Mouse (Mus musculus): ENCODE data around the gene Smarcb1. TPM values are rescaled to one million over a fixed set of nuclear protein-coding genes. Genes with fewer than 3 reads are reported as not detected.

Gene Smarcb1
- polyA plus RNA-seq, 1 experiment from 2014 or later: 245 TPM

DNA sequence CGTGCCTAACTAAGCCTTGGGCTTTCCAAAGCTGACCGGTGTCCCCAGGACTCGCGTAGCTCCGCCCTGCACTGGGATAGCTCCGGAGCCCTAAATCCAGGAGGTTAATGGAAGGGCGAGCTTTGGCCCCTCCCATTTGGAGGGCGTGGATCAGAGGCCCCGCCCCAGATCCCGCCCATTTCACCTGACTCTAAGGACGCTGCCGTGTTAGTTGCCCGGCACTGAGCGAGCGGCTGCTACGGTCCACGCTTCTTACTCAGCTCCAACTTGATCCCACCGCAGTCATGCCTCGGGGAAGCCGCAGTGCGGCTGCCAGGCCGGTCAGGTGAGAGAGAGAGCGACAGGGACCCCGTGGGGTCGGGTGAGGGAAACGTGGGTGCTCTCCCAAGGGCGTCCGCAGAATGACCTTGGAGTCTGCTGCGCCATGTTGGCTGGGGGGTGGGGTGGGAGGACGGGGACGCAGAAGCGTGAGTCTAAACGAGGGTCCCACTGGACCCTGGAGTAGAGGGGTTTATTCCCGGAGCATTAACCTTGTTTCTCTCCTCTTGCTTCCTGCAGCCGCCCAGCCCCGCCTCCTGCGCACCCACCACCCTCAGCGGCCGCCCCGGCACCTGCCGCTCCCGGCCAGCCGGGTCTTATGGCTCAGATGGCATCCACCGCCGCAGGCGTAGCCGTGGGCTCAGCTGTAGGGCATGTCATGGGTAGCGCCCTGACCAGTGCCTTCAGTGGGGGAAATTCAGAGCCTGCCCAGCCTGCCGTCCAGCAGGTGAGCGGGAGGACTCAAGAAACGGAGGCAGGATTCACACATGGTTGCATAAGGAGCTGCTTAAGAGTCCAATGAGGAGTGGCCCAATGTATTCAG, 14.5 kb upstream of the Smarcb1 start, which contains the start of gene Mmp11:
Gene Mmp11 (minus strand): TSS at position 817 of the 862 bp plus-strand sequence.
- peak within 1 kb of the TSS; percentile 57; the same call in 1 of the 2 replicates for H3K27ac ChIP-seq (ENCODE audit: low read depth, low read length)
- H3K27me3 ChIP-seq (ENCODE audit: control insufficient read depth, insufficient read depth, low read length): peaks cover 3% of the 10 kb centered on the region; the same call in 1 of the 2 replicates
- no peaks in the 10 kb centered on the region for H3K9me3 ChIP-seq (ENCODE audit: control insufficient read depth, low read length)
- H3K4me2 ChIP-seq (ENCODE audit: low read depth, low read length): peak within 1 kb of the TSS; percentile 95
- H3K4me1 ChIP-seq (ENCODE audit: control insufficient read depth, insufficient read depth, low read length): peaks cover 19% of the 10 kb centered on the region
- WGBS: 1% methylated on average over 51 of the region's 51 CpGs
- peak; percentile 69 for ATAC-seq (ENCODE audit: low read depth)
- peak within 1 kb of the TSS; percentile 54 for H3K4me3 ChIP-seq (ENCODE audit: low read depth, low read length)
- H3K9ac ChIP-seq (replicated peaks; ENCODE audit: low read depth, low read length): peak within 1 kb of the TSS; percentile 56
- no peaks in the 10 kb centered on the region for H3K36me3 ChIP-seq (ENCODE audit: control insufficient read depth, insufficient read depth, low read length)

- Histone ChIP-seq H3K4me2 (ENCODE audit: low read depth, low read length) (peak overlapping the region; percentile 95), H3K27ac (ENCODE audit: low read depth, low read length) (no peak overlapping the region), H3K4me3 (ENCODE audit: low read depth, low read length) (no peak overlapping the region), H3K4me1 (ENCODE audit: control insufficient read depth, insufficient read depth, low read length) (peaks cover 19% of the 10 kb centered on the region), H3K27me3 (ENCODE audit: control insufficient read depth, insufficient read depth, low read length) (peaks cover 3% of the 10 kb centered on the region; the same call in 1 of the 2 replicates), H3K9me3 (ENCODE audit: control insufficient read depth, low read length) (no peaks in the 10 kb centered on the region), H3K9ac (replicated peaks; ENCODE audit: low read depth, low read length) (no peak overlapping the region), H3K36me3 (ENCODE audit: control insufficient read depth, insufficient read depth, low read length) (no peaks in the 10 kb centered on the region)
- 89% methylated on average over 1 of the region's 1 CpGs for WGBS
- ATAC-seq (ENCODE audit: low read depth): no peak
Measured at GRCm38 (mm10) chr10:75934991-75935390, 13.6 kb upstream of the Smarcb1 start.

- 25% methylated on average over 6 of the region's 6 CpGs for WGBS
- H3K9ac ChIP-seq (replicated peaks; ENCODE audit: low read depth, low read length): peak within 1 kb of the TSS; percentile 75
- H3K4me3 ChIP-seq (ENCODE audit: low read depth, low read length): peak within 1 kb of the TSS; percentile 48
- H3K4me1 ChIP-seq (ENCODE audit: control insufficient read depth, insufficient read depth, low read length): peaks cover 19% of the 10 kb centered on the region
- H3K27ac ChIP-seq (ENCODE audit: low read depth, low read length): 0 out of 2 replicates have a peak within 1 kb of the TSS, but pooled peaks have one; percentile 39
- H3K9me3 ChIP-seq (ENCODE audit: control insufficient read depth, low read length): no peaks in the 10 kb centered on the region
- no peak for ATAC-seq (ENCODE audit: low read depth)
- H3K36me3 ChIP-seq (ENCODE audit: control insufficient read depth, insufficient read depth, low read length): no peaks in the 10 kb centered on the region
- H3K27me3 ChIP-seq (ENCODE audit: control insufficient read depth, insufficient read depth, low read length): peaks cover 3% of the 10 kb centered on the region; the same call in 1 of the 2 replicates
- H3K4me2 ChIP-seq (ENCODE audit: low read depth, low read length): peak within 1 kb of the TSS; percentile 95
Measured at GRCm38 (mm10) chr10:75932891-75933290, 11.5 kb upstream of the Smarcb1 start, which contains the start of gene Chchd10. Gene Chchd10, plus strand, starts transcription at chr10:75933130.

- Histone ChIP-seq H3K4me1 (ENCODE audit: control insufficient read depth, insufficient read depth, low read length) (peaks cover 19% of the 10 kb centered on the region), H3K27ac (ENCODE audit: low read depth, low read length) (0 out of 2 replicates have a peak overlapping the region, but pooled peaks have one; percentile 39), H3K27me3 (ENCODE audit: control insufficient read depth, insufficient read depth, low read length) (peaks cover 3% of the 10 kb centered on the region; the same call in 1 of the 2 replicates), H3K9ac (replicated peaks; ENCODE audit: low read depth, low read length) (peak overlapping the region; percentile 75), H3K9me3 (ENCODE audit: control insufficient read depth, low read length) (no peaks in the 10 kb centered on the region), H3K36me3 (ENCODE audit: control insufficient read depth, insufficient read depth, low read length) (no peaks in the 10 kb centered on the region), H3K4me3 (ENCODE audit: low read depth, low read length) (peak overlapping the region; percentile 48), H3K4me2 (ENCODE audit: low read depth, low read length) (peak overlapping the region; percentile 95)
- ATAC-seq (ENCODE audit: low read depth): peak; percentile 36; the same call in 1 of the 2 replicates
- WGBS: under 1% methylated on average over 38 of the region's 44 CpGs
Measured at GRCm38 (mm10) chr10:75932081-75932678, 10.8 kb upstream of the Smarcb1 start.

- ATAC-seq (ENCODE audit: low read depth): no peak
- Histone ChIP-seq H3K9ac (replicated peaks; ENCODE audit: low read depth, low read length) (peak overlapping the region; percentile 75), H3K27ac (ENCODE audit: low read depth, low read length) (no peak overlapping the region), H3K4me2 (ENCODE audit: low read depth, low read length) (peak overlapping the region; percentile 95), H3K27me3 (ENCODE audit: control insufficient read depth, insufficient read depth, low read length) (peaks cover 3% of the 10 kb centered on the region; the same call in 1 of the 2 replicates), H3K4me1 (ENCODE audit: control insufficient read depth, insufficient read depth, low read length) (peaks cover 19% of the 10 kb centered on the region), H3K4me3 (ENCODE audit: low read depth, low read length) (peak overlapping the region; percentile 48; the same call in 1 of the 2 replicates), H3K36me3 (ENCODE audit: control insufficient read depth, insufficient read depth, low read length) (no peaks in the 10 kb centered on the region), H3K9me3 (ENCODE audit: control insufficient read depth, low read length) (no peaks in the 10 kb centered on the region)
- 22% methylated on average over 7 of the region's 7 CpGs for WGBS
Measured at GRCm38 (mm10) chr10:75931311-75931710, 9.9 kb upstream of the Smarcb1 start.

DNA sequence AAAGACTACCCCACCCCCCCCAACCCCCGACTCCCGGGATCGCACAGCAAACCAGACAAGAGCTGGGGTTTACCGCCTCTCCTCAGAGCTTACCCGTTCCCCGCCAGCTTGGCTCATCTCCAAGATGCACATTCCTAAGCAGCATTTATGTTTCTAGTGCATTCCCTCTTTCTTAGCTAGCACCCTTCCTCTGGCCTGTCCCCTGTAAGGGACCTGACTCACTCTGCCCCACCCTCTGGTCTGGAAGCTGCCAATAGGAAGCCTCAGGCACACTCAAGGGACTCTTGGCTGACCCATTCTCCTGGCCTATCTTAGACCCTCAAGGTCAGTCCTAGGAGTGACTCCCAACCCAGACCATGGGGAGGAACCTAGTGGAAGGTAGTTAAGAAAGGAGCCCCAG, 8.9 kb upstream of the Smarcb1 start:
- no peak for ATAC-seq (ENCODE audit: low read depth)
- H3K4me3 ChIP-seq (ENCODE audit: low read depth, low read length): no peak overlapping the region
- no peaks in the 10 kb centered on the region for H3K9me3 ChIP-seq (ENCODE audit: control insufficient read depth, low read length)
- 32% methylated on average over 6 of the region's 6 CpGs for WGBS
- H3K4me1 ChIP-seq (ENCODE audit: control insufficient read depth, insufficient read depth, low read length): peaks cover 19% of the 10 kb centered on the region
- H3K36me3 ChIP-seq (ENCODE audit: control insufficient read depth, insufficient read depth, low read length): no peaks in the 10 kb centered on the region; the same call in 1 of the 2 replicates
- H3K27me3 ChIP-seq (ENCODE audit: control insufficient read depth, insufficient read depth, low read length): peaks cover 3% of the 10 kb centered on the region; the same call in 1 of the 2 replicates
- H3K4me2 ChIP-seq (ENCODE audit: low read depth, low read length): peak overlapping the region; percentile 95
- H3K9ac ChIP-seq (replicated peaks; ENCODE audit: low read depth, low read length): no peak overlapping the region
- H3K27ac ChIP-seq (ENCODE audit: low read depth, low read length): no peak overlapping the region

DNA sequence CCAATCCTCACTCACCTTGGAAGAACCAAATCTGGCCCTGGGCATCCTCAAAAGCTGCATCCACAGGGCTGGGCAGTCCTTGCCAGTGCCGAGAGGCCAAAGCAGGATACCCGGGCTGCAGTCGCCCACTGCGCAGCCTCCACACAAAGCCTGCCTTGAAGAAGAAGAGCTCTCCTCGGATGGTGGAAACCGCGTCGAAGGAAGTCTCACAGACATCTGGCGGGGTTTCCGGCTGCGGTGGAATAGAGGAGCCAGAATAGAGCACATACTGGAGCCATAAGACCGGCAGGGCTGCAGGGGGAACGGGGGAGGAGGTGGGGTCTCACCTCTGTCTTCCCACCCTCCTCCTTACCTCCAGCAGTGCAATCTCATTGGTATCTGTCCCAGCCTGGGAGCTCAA, 5.0 kb upstream of the Smarcb1 start:
- Histone ChIP-seq H3K27me3 (ENCODE audit: control insufficient read depth, insufficient read depth, low read length) (peaks cover under 1% of the 10 kb centered on the region; the same call in 1 of the 2 replicates), H3K9ac (replicated peaks; ENCODE audit: low read depth, low read length) (peak overlapping the region; percentile 11; the same call in 1 of the 2 replicates), H3K36me3 (ENCODE audit: control insufficient read depth, insufficient read depth, low read length) (no peaks in the 10 kb centered on the region; the same call in 1 of the 2 replicates), H3K4me1 (ENCODE audit: control insufficient read depth, insufficient read depth, low read length) (peaks cover 10% of the 10 kb centered on the region; the same call in 1 of the 2 replicates), H3K4me2 (ENCODE audit: low read depth, low read length) (no peak overlapping the region), H3K27ac (ENCODE audit: low read depth, low read length) (no peak overlapping the region), H3K4me3 (ENCODE audit: low read depth, low read length) (no peak overlapping the region), H3K9me3 (ENCODE audit: control insufficient read depth, low read length) (no peaks in the 10 kb centered on the region)
- 84% methylated on average over 12 of the region's 13 CpGs for WGBS
- no peak for ATAC-seq (ENCODE audit: low read depth)

DNA sequence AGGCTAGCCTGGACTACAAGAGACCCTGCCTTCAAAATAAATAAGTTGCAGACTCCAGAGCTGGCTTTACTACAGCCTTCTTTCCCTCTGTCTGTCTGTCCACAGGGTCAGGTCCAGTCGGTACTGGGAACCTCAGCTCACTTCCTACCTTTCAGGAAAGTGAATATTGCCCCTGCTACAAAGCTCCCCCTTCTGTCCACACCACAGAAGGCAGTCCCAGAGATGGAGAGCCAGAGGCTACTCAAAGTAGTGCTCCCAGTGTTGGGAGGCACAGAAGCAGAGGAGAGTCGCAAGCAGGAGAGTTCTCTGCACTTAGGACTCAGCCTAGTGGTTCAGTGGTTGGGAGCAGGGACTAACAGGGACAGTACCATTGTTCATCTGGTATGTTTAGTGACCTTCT, 2.9 kb upstream of the Smarcb1 start:
- H3K4me3 ChIP-seq (ENCODE audit: low read depth, low read length): no peak overlapping the region
- no peaks in the 10 kb centered on the region for H3K27me3 ChIP-seq (ENCODE audit: control insufficient read depth, insufficient read depth, low read length)
- no peak overlapping the region for H3K27ac ChIP-seq (ENCODE audit: low read depth, low read length)
- H3K9me3 ChIP-seq (ENCODE audit: control insufficient read depth, low read length): no peaks in the 10 kb centered on the region
- H3K4me2 ChIP-seq (ENCODE audit: low read depth, low read length): no peak overlapping the region
- H3K4me1 ChIP-seq (ENCODE audit: control insufficient read depth, insufficient read depth, low read length): peaks cover 14% of the 10 kb centered on the region; the same call in 1 of the 2 replicates
- no peak overlapping the region for H3K9ac ChIP-seq (replicated peaks; ENCODE audit: low read depth, low read length)
- H3K36me3 ChIP-seq (ENCODE audit: control insufficient read depth, insufficient read depth, low read length): no peaks in the 10 kb centered on the region; the same call in 1 of the 2 replicates
- 75% methylated on average over 2 of the region's 2 CpGs for WGBS
- ATAC-seq (ENCODE audit: low read depth): no peak

Measured in neural tube, embryonic 14.5 days (tissue).